Mouse (Mus musculus) left cerebral cortex, adult 9 months (tissue): ENCODE measurements around the gene Eif2d.

Source experiments
- DNase-seq, 2 experiments: peaks; one replicate each; pipeline ENCODE4 v3.0.0; 2022; ENCODE audit warnings: low spot score in 2 of 2

Eif2d gene

GRCm38 (mm10) chr1:131213361-131213760, 60.4 kb downstream of the Eif2d start:
- no peak for DNase-seq

- DNase-seq, result no peak
Observed at GRCm38 (mm10) chr1:131218933-131219332, 66.0 kb downstream of the Eif2d start.

GRCm38 (mm10) chr1:131221822-131222590, 69.0 kb downstream of the Eif2d start:
- no peak for DNase-seq

- no peak for DNase-seq
Observed at GRCm38 (mm10) chr1:131223345-131223744, 70.4 kb downstream of the Eif2d start.

- DNase-seq, result no peak
Observed at GRCm38 (mm10) chr1:131224848-131225471, 72.0 kb downstream of the Eif2d start.

- no peak for DNase-seq
Observed at GRCm38 (mm10) chr1:131228225-131228624, 75.2 kb downstream of the Eif2d start.

- no peak for DNase-seq
Observed at GRCm38 (mm10) chr1:131228659-131229058, 75.7 kb downstream of the Eif2d start.

GRCm38 (mm10) chr1:131233527-131233926, 80.5 kb downstream of the Eif2d start:
- no peak for DNase-seq

GRCm38 (mm10) chr1:131236077-131236476, 83.1 kb downstream of the Eif2d start:
- no peak for DNase-seq
